Mouse (Mus musculus) myocyte (in vitro differentiated cells): ENCODE results near the gene Clec4e. TPM values are rescaled to one million over a fixed set of nuclear protein-coding genes. Genes with fewer than 3 reads are reported as not detected.

Source experiments
- H3K27me3 ChIP-seq: one replicate; pipeline ENCODE4 v1.6.1; 2011; ENCODE audit not compliant: control insufficient read depth, insufficient read depth, insufficient read length
- H3K36me3 ChIP-seq: one replicate; pipeline ENCODE4 v1.6.1; 2011; ENCODE audit not compliant: control insufficient read depth, insufficient read depth
- H3K4me2 ChIP-seq: one replicate; pipeline ENCODE4 v1.6.1; 2011; ENCODE audit warnings: low read depth, control low read depth
- H3K4me3 ChIP-seq: one replicate; pipeline ENCODE4 v1.5.1; 2011; ENCODE audit warnings: mild to moderate bottlenecking, control low read depth, moderate library complexity
- H3K79me2 ChIP-seq: one replicate; pipeline ENCODE4 v1.6.1; 2011; ENCODE audit not compliant: control insufficient read depth, insufficient read depth
- H3ac ChIP-seq: one replicate; pipeline ENCODE4 v1.6.1; 2011; ENCODE audit not compliant: control insufficient read depth, insufficient read length
- CEBPB ChIP-seq: IDR thresholded peaks from 2 replicates; pipeline ENCODE4 v1.6.1; 2011; ENCODE audit warnings: mild to moderate bottlenecking, moderate library complexity; ENCODE audit not compliant: poor library complexity, insufficient read depth, severe bottlenecking
- E2F4 ChIP-seq: IDR thresholded peaks from one replicate; pipeline ENCODE4 v1.6.1; 2011; ENCODE audit warnings: mild to moderate bottlenecking, control low read depth, moderate library complexity; ENCODE audit not compliant: insufficient read depth
- MAX ChIP-seq: IDR thresholded peaks from one replicate; pipeline ENCODE4 v1.6.1; 2011; ENCODE audit warnings: low read depth, mild to moderate bottlenecking, control low read depth
- MYOD1 ChIP-seq, 3 experiments: IDR thresholded peaks; one replicate each; pipeline ENCODE4 v1.6.1; 2011; ENCODE audit warnings: control low read depth in 2 of 3, low read depth in 2 of 3, mild to moderate bottlenecking in 2 of 3, moderate library complexity in 1 of 3; ENCODE audit not compliant: insufficient read length in 2 of 3, control insufficient read depth in 1 of 3
- MYOG ChIP-seq, 3 experiments: IDR thresholded peaks; one replicate each; pipeline ENCODE4 v1.6.1; 2011; ENCODE audit warnings: control low read depth in 2 of 3, low read depth in 2 of 3, mild to moderate bottlenecking in 2 of 3; ENCODE audit not compliant: insufficient read length in 2 of 3, control insufficient read depth in 1 of 3, insufficient read depth in 1 of 3
- POLR2A ChIP-seq: IDR thresholded peaks from one replicate; pipeline ENCODE4 v1.6.1; 2011; ENCODE audit warnings: low read depth, mild to moderate bottlenecking, control low read depth, moderate library complexity; ENCODE audit not compliant: insufficient read length
- POLR2AphosphoS2 ChIP-seq: IDR thresholded peaks from one replicate; pipeline ENCODE4 v1.6.1; 2011; ENCODE audit warnings: low read depth, control low read depth; ENCODE audit not compliant: insufficient read length
- REST ChIP-seq: IDR thresholded peaks from one replicate; pipeline ENCODE4 v1.6.1; 2011; ENCODE audit warnings: mild to moderate bottlenecking, control low read depth, moderate library complexity; ENCODE audit not compliant: insufficient read depth, insufficient read length
- SRF ChIP-seq: IDR thresholded peaks from one replicate; pipeline ENCODE4 v1.6.1; 2011; ENCODE audit warnings: low read depth; ENCODE audit not compliant: control insufficient read depth, insufficient read length
- TCF12 ChIP-seq: IDR thresholded peaks from one replicate; pipeline ENCODE4 v1.6.1; 2011; ENCODE audit warnings: mild to moderate bottlenecking, control low read depth; ENCODE audit not compliant: poor library complexity, insufficient read depth, severe bottlenecking
- TCF3 ChIP-seq: IDR thresholded peaks from one replicate; pipeline ENCODE4 v1.6.1; 2011; ENCODE audit warnings: low read depth, control low read depth; ENCODE audit not compliant: insufficient read length
- USF1 ChIP-seq: IDR thresholded peaks from one replicate; pipeline ENCODE4 v1.6.1; 2011; ENCODE audit warnings: low read depth, mild to moderate bottlenecking, control low read depth, moderate library complexity
- polyA plus RNA-seq: library from polyadenylated mRNA; unstranded; fragments of >200 nt; fragmentation: generic; extraction: Trizol; gene quantifications from one replicate; pipeline ENCODE4 v1.2.1, GENCODE M21; 2012; ENCODE audit warnings: missing spikeins

The Clec4e gene
- polyA plus RNA-seq, 1 experiment, result not detected

- no peak overlapping the region for H3K4me2 ChIP-seq
- TF ChIP-seq TCF3, result no peak
- no peak for TF ChIP-seq E2F4
- no peak for TF ChIP-seq CEBPB
- TF ChIP-seq REST, result no peak
- no peak for TF ChIP-seq MAX
- TF ChIP-seq SRF, result no peak
- no peak for TF ChIP-seq MYOG (IDR thresholded peaks at IDR 0.05; ENCODE audit: control insufficient read depth in 1 of 3, insufficient read depth in 1 of 3, insufficient read length in 2 of 3, low read depth in 2 of 3)
- TF ChIP-seq POLR2A, result no peak
- TF ChIP-seq TCF12, result no peak
- no peak for TF ChIP-seq USF1
- TF ChIP-seq MYOD1 (IDR thresholded peaks at IDR 0.05; ENCODE audit: control insufficient read depth in 1 of 3, insufficient read length in 2 of 3, low read depth in 2 of 3), result no peak
- TF ChIP-seq POLR2AphosphoS2, result no peak
- H3K36me3 ChIP-seq, result no peaks in the 10 kb centered on the region
- H3K27me3 ChIP-seq, result no peaks in the 10 kb centered on the region
- no peak overlapping the region for H3ac ChIP-seq
- no peaks in the 10 kb centered on the region for H3K79me2 ChIP-seq
- H3K4me3 ChIP-seq, result no peak overlapping the region
Observed at GRCm38 (mm10) chr6:123237582-123237981, 52.1 kb downstream of the Clec4e start.

Other genes with a start within 250 kb of the Clec4e start
- not detected for gene Clec4b1, start 239.9 kb downstream of the Clec4e start, polyA plus RNA-seq
- gene Clec4a2, start 183.4 kb downstream of the Clec4e start, polyA plus RNA-seq, result not detected
- not detected for gene Clec4b2, start 117.0 kb downstream of the Clec4e start, polyA plus RNA-seq
- not detected for gene Clec4n, start 60.0 kb downstream of the Clec4e start, polyA plus RNA-seq
- gene Clec4d, start 27.8 kb downstream of the Clec4e start, polyA plus RNA-seq, result not detected
- gene Vmn2r19, start 18.5 kb upstream of the Clec4e start, polyA plus RNA-seq, result not detected
- not detected for gene Vmn2r20, start 128.2 kb upstream of the Clec4e start, polyA plus RNA-seq
- gene Vmn2r21, start 243.5 kb upstream of the Clec4e start, polyA plus RNA-seq, result not detected